Mouse (Mus musculus) bone marrow macrophage, adult 2 months (primary cell): ENCODE results near the gene Drc1. TPM values are rescaled to one million over a fixed set of nuclear protein-coding genes. Genes with fewer than 3 reads are reported as not detected.

ENCODE experiments used
- H3K27ac ChIP-seq: 2 replicates; pipeline ENCODE4 v1.5.1; 2012; ENCODE audit warnings: low read depth, low read length; ENCODE audit not compliant: insufficient read depth
- H3K4me1 ChIP-seq: 2 replicates; pipeline ENCODE4 v1.6.1; 2012; ENCODE audit warnings: low read length; ENCODE audit not compliant: control insufficient read depth, insufficient read depth
- H3K4me3 ChIP-seq: 2 replicates; pipeline ENCODE4 v1.5.1; 2012; ENCODE audit warnings: mild to moderate bottlenecking, low read length, moderate library complexity; ENCODE audit not compliant: insufficient read depth
- CTCF ChIP-seq: IDR thresholded peaks from 2 replicates; pipeline ENCODE4 v1.5.1; 2012; ENCODE audit warnings: low read depth, mild to moderate bottlenecking, low read length, moderate library complexity
- POLR2A ChIP-seq: IDR thresholded peaks from 2 replicates; pipeline ENCODE4 v1.6.1; 2012; ENCODE audit warnings: mild to moderate bottlenecking, low read depth, low read length, borderline replicate concordance
- polyA plus RNA-seq: library from polyadenylated mRNA; stranded (reverse); fragments of >200 nt; gene quantifications from 2 replicates; pipeline ENCODE4 v1.2.4, GENCODE M21; 2012; ENCODE audit not compliant: missing spikeins, insufficient read depth, insufficient read length

Gene Drc1
- polyA plus RNA-seq, 1 experiment: not detected

DNA sequence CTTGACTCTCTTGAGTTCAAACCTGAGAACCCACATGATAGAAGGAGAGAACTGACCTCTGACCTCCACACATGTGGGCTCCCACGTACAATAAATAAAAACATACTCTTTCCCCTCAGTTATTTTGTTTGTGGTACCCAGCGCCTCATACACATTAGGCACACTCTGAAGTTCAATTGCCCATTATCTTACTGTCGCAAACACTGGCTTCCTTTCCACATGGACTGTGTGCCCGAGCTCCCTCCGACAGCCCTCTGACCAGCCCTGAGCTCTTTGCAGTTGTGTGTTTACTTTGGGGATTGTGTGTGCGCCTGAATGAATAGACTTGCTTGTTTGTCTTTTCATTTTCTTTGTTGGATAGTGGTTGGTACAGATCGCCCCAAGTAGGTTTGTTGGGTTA, 75.5 kb downstream of the Drc1 start:
- no peaks in the 10 kb centered on the region for H3K4me1 ChIP-seq
- H3K27ac ChIP-seq: no peak overlapping the region
- TF ChIP-seq CTCF: no peak
- no peak for TF ChIP-seq POLR2A
- no peak overlapping the region for H3K4me3 ChIP-seq

DNA sequence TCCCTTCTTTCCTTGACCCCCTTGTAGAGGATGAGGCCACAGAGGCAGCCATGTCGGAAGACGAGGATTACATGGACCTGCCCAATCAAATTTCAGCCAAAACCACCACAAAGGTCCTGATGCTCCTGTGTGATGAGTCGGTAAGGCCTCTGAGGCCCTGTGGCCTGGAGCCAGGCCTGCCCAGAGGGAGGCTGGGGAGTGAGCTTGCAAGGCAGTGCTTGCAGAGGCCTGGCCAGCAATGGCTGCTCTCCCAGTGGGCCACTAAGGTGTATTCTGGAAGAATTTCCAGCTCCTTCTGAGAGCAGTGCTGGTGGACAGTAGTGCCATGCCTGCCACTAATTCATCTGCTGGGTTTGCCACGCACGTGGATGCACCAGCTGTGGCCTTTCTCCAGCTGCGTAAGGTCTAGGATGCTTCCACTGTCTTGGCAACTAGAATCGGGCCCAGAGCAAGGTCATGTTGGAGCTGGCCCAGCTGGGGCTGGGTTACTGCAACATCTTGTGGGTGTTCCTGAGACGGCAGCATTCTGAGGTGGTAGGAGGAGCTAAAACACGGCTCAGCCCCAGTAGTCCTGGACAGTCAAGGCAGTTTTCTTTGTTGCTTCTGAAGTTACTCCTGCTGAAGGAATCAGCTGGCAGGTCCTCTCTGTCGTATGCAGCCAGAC, 77.4 kb downstream of the Drc1 start:
- no peak overlapping the region for H3K4me3 ChIP-seq
- TF ChIP-seq POLR2A: no peak
- TF ChIP-seq CTCF: no peak
- H3K27ac ChIP-seq: no peak overlapping the region
- no peaks in the 10 kb centered on the region for H3K4me1 ChIP-seq

- peaks cover 26% of the 10 kb centered on the region for H3K4me1 ChIP-seq
- TF ChIP-seq POLR2A (no peak), CTCF (no peak)
- no peak overlapping the region for H3K4me3 ChIP-seq
- H3K27ac ChIP-seq: no peak overlapping the region
Observed at GRCm38 (mm10) chr5:30367405-30367804, 86.2 kb downstream of the Drc1 start.

DNA sequence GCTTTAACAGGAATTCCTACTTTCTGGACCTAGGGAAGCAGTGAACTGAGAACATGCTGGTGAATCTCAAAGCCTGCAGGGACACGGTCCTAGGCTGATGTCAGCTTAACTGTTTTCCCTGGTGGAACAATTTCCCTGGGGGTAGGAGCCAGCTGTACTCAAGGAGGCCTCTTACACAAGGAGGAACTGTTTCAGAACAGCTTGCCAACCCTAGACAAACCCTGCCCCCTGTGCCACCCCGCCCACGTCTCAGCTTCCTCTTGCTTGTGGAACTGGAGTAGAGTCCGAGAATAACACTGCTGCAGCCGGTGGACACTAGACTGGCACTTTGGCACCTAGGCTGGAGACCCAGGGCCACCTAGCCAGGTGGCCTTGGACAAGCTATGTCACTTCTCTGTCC, 88.2 kb downstream of the Drc1 start:
- TF ChIP-seq POLR2A (no peak), CTCF (no peak)
- Histone ChIP-seq H3K4me1 (peaks cover 26% of the 10 kb centered on the region), H3K4me3 (no peak overlapping the region), H3K27ac (no peak overlapping the region)

DNA sequence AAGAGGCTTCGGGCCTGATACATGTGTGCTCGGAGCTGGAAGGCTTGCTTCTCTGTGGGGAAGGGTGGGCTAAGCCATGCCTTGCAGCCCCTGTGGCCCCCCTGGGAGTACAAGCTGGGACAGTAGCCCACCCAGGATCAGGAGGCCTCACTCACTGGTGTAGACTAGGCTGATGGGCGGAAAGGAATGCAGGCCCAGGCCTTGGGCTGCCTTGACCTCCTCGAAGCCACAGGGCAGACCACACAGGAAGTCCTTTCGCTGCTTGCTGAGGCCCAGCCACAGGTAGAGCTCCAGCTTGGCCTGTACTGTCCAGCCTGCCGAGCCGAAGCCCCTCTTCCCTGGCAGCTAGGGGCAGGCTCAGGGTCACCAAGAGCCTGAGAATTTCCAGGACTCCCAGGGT, 101.7 kb downstream of the Drc1 start:
- Histone ChIP-seq H3K4me3 (no peak overlapping the region), H3K27ac (no peak overlapping the region), H3K4me1 (no peaks in the 10 kb centered on the region)
- no peak for TF ChIP-seq POLR2A
- no peak for TF ChIP-seq CTCF

GRCm38 (mm10) chr5:30387726-30388125, 106.5 kb downstream of the Drc1 start:
- no peak overlapping the region for H3K4me3 ChIP-seq
- no peak for TF ChIP-seq POLR2A

DNA sequence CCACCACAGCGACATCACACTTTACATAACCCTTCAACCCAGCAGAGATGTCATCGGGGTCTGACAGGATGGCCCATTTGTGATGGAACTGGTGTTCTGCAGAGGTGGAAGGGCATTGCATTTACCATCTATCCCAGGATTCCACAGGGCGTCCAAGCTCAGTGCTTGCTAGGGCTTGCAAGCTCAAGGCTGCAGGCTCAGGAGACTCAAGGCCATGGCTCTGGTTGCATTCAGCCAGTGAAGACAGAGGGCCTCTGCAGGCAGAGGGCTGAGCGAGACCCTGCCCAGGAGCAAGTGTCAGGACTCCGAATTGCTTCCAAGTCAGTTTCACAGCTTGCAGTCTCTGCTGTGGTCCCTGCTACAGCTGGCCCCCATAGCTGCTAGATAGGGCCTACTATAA, 108.6 kb downstream of the Drc1 start:
- H3K4me1 ChIP-seq: no peaks in the 10 kb centered on the region
- H3K4me3 ChIP-seq: no peak overlapping the region
- TF ChIP-seq POLR2A (no peak), CTCF (no peak)
- no peak overlapping the region for H3K27ac ChIP-seq

More at GRCm38 (mm10) chr5:30387726-30388125, 106.5 kb downstream of the Drc1 start:
- Histone ChIP-seq H3K27ac (no peak overlapping the region), H3K4me1 (no peaks in the 10 kb centered on the region)

DNA sequence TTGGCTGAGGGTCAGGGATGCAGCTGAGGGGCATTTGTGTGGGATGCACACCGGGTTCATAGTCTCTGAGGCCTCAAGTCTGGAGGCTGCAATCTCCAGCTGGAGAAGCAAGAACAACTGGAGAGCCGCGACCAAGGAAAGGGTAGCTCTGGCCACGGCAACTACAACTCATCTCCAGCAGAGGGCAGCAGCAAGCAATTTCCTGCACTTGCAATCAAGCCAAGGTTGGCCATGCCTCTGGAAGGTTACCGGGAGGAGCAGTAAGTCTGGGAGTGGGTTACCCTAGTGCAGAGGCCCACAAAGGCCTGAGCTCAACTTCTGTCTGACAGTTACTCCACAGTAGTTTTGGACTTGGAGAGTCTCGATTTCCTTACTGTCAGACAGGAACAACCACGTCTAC, 110.3 kb downstream of the Drc1 start:
- Histone ChIP-seq H3K27ac (no peak overlapping the region), H3K4me1 (no peaks in the 10 kb centered on the region), H3K4me3 (no peak overlapping the region)
- TF ChIP-seq POLR2A (no peak), CTCF (peak; percentile 64; the same call in 1 of the 2 replicates)

- no peaks in the 10 kb centered on the region for H3K4me1 ChIP-seq
- TF ChIP-seq CTCF: no peak
- no peak for TF ChIP-seq POLR2A
- no peak overlapping the region for H3K4me3 ChIP-seq
- no peak overlapping the region for H3K27ac ChIP-seq
Observed at GRCm38 (mm10) chr5:30400521-30400920, 119.3 kb downstream of the Drc1 start.

- no peaks in the 10 kb centered on the region for H3K4me1 ChIP-seq
- no peak overlapping the region for H3K4me3 ChIP-seq
- H3K27ac ChIP-seq: no peak overlapping the region
- TF ChIP-seq POLR2A (no peak), CTCF (no peak)
Observed at GRCm38 (mm10) chr5:30401165-30401564, 120.0 kb downstream of the Drc1 start.
